Mouse (Mus musculus) kidney, postnatal 25 days (tissue): Measurements from ENCODE around the gene Gm49354.
A peak's percentile ranks its signal among the peaks of the same experiment; 100 is the strongest.
"Not testable (repeated sequence)": the region's sequence is repeated elsewhere in the genome, so short reads cannot be mapped to it uniquely, and the experiment has no call there.

Experiments
- DNase-seq, 2 experiments: peaks; one replicate each; pipeline ENCODE4 v3.0.0; 2021; ENCODE audit warnings: mixed read lengths in 2 of 2

Gm49354 gene

GRCm38 (mm10) chr13:59782145-59782544 lies at the start of gene Gm49354:
TSS of gene Gm49354 (minus strand) at chr13:59782245.
- no peak for DNase-seq

DNA sequence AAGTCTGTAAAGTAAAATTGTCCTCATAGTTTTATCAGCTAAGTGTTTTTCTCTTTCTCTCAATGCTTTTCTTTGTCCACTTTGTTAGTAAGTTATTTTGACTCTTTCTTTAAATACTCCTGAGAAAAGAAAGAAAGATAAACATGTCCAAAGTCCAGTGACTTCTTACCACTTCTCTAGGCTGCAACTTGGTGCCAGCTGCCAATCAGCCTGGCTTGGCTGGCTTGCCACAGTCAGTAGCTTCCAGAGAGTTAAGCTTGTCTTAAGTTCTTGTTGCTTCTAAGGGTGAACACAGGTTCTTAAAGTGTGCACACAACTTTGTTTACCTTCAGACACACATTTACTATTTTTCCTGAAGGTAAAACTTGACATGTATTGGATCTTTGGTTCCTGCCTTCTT lies 43.9 kb upstream of the Gm49354 start:
- peak; percentile 58 to 77 for DNase-seq

GRCm38 (mm10) chr13:59822507-59823462 lies 40.7 kb upstream of the Gm49354 start, which contains the start of gene Tut7:
TSS of gene Tut7 (minus strand) at chr13:59823147.
- peak; percentile 93 to 98 for DNase-seq

- DNase-seq = no peak
These were observed 38.8 kb upstream of the Gm49354 start for GRCm38 (mm10) chr13:59820836-59821235.

DNA sequence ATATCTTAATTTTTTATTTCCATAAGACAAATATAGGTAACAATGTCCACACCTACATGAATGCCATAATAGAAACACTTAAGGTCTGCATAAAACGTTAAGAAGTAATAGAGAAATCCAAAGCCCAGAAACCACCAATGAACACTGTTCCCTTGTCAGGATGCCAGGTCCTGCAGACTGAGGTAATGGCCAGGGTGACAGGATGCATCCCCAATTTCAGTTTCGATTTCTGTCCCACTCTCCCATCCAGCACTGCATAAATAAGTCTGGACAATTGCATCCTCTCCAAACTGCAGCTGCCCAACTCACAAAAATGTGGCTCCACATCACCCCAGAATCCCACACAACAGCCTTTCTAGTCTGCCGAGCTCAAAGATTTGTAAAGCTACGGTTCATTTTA lies 38.1 kb upstream of the Gm49354 start:
- peak in 1 of 2 experiments; percentile 56 for DNase-seq

GRCm38 (mm10) chr13:59817352-59817751 lies 35.3 kb upstream of the Gm49354 start:
- DNase-seq = no peak

GRCm38 (mm10) chr13:59814109-59814591 lies 32.1 kb upstream of the Gm49354 start:
- DNase-seq = no peak

DNA sequence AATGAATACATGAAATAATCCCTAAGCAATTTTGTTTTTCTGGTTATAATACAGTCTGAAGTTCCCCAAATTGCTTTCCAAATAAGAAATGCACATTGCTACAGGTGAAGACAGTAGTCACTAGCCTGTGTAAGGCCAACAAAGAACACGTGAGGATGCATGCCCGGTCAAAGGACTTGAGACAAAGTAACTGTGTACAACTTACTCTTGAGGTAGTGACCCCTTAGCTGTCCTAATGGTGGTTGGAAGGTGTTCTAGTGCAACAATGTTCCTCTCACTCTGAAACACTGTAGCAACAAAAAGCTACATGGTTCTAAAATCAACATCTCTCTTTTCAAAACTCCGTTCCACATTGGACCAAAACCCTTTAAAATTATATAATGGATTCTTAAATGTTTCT lies 29.5 kb upstream of the Gm49354 start:
- DNase-seq = no peak

DNA sequence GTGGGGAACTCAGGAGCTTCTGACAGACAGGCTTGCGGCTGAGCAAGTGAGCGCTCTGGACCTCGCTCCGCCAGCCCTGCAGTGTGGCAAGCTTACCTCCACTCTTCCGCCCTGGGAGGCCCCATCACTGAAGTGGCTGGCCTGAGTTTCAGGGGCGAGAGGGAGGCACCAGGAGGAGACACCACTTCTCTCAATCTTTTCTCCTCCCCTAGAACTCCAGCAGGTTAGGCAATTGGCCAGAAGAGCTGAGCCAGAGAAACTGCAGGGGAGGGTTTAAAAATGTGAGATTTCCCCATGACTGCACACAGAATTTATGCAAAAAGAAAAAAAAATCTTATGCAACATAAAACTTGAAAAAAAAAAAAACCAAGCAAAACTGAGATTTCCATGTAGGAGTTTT lies 19.0 kb upstream of the Gm49354 start:
- DNase-seq = peak; percentile 19 to 48

DNA sequence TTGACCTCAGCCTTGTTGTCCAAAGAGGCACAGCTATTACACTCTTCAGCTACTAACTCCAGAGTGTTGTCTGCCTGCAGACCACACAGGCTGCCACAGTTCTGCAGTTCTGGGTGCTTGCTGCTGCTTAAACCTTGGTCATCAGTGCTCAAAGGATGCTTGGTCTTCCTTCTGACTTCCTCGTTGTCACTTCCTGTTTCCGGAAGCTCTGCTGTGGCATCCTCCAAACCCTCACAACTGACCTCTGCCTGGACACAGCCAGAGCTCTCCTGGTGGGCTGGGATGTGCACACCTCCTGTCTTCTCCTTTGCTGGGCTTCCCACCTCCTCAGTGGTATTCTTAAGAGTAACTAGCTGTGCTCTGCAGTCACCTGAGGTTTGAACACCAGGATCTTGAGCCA lies 18.0 kb upstream of the Gm49354 start:
- DNase-seq = no peak

GRCm38 (mm10) chr13:59798306-59798705 lies 16.3 kb upstream of the Gm49354 start:
- no peak for DNase-seq

DNA sequence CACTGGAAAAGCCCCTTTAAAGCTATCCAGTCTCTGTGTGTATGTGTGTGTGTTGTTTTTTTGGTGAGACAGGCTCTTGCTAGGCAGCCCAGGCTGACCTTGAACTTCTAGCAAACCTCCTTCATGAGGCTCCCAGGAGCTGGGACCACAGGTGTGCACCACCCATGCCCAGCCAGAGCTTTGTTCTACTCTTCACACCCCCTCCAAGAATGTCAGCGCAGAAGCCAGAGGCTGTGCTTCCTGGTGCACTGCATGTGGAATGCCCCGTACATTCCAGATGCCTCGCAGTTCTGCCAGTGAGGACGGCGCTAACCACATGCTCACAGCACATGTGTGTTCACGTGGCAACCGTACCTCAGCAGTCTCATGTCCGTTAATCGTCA lies 14.4 kb upstream of the Gm49354 start:
- DNase-seq = no peak

DNA sequence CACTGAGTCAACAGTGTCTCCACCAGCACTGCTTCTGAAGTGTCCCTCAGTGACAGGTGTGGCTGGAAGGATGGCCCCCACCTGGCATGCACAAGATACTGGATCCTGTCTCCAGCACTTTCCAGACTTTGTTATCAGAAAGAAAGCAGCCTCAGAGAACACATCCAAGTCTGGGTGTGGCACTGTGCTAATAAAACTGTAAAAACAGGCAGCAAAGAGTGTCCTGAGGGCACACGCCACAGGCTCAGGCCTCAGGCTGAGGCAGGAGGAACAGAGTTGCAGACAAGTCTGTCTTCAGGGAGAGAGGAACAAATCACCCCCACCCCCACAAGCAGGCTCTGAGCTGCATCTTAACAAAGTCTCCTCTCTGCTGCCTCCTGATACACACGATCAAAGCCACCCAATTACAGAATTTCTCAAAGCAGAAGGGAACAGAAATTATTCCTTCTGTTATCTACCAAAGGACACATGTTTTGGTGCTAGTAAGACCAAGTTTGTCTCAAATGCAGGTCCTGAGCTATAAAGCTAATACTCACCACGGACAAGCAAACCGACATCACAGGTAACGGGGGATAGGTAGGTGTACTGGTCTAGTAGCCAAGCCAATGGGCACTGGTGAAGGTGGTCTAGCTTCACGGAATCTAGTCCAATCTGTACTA lies 13.9 kb upstream of the Gm49354 start:
- DNase-seq = no peak

DNA sequence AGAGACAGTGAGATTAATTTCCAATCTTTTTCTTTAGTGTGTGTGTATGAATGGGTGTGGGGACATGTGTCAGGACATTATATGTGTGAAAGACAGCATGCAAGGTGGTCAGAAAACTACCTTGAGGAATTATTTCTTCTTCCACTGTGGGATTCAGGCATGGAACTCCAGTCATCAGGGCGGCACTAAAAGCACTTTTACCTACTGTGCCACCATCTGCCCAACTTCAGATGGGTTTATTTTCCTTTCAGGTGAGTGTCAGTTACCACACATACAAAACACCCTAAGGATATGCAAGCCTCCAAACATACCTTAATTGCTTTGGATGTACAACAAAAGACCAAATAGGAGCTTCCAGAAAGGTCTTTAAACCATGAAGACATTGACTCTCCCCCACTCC lies 12.7 kb upstream of the Gm49354 start:
- DNase-seq = no peak

GRCm38 (mm10) chr13:59779744-59780264 lies 2.2 kb downstream of the Gm49354 start:
- not testable (repeated sequence) for DNase-seq

DNA sequence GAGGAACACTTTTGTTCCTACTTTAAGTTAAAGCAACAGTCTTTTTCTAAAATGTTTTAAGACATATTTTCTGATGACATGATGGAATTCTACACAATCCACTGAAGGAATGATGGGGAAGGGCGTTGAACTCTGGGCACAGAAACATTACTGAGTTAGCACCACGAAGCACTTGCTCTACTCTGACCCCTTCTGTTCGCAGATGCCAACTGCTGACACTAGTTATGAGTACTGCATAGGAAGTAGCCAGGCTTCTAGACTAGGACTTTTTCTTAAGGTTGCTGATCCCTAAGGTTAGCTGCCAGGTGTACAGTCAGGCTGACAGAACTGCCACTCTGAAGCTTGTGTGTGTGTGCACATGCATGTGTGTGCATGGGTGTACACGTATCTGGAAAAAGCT lies 2.8 kb downstream of the Gm49354 start:
- DNase-seq = peak in 1 of 2 experiments; percentile 25

- DNase-seq = no peak
These were observed 6.9 kb downstream of the Gm49354 start for GRCm38 (mm10) chr13:59775168-59775567.

GRCm38 (mm10) chr13:59771257-59771656 lies 10.8 kb downstream of the Gm49354 start:
- peak; percentile 85 to 88 for DNase-seq

DNA sequence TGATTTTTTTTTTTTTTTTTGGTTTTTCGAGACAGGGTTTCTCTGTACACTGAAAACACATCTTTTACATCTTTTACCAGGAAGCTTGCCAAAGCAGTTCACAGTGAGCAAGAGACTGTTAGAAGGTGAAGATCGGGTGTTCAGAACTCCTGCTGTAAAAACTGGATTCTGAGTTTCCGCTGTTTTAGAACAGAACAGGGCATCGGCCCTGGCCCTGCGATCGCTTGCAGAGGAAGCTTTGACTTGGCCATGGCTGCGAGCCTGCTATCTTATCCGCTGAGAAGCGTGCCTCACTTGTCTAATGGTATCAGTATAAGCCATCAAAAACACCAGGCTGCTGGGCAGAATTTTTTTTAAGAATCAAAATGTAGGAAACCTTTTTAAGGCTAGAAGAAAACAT lies 11.2 kb downstream of the Gm49354 start:
- peak in 1 of 2 experiments; percentile 43 for DNase-seq

DNA sequence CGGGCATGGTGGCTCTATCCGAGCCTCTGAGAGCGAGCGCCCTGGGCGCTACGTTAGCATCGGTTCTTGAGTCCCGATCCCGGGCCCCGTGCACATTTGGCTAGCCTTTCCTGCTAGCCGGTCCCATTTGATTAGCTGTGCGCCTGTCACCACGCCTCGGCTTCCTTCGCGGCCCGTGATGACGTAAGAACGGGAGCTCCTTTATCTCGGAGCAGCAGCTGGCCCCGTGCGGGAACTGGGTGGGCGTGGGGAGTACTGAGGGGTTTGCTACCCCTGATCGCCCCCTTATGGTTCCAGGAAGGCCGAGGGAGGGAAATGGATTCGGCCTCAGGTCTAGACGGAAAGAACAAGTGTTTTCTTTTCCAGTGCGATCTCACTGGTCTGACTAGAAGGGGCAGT lies 11.9 kb downstream of the Gm49354 start:
- DNase-seq = peak; percentile 81 to 92

DNA sequence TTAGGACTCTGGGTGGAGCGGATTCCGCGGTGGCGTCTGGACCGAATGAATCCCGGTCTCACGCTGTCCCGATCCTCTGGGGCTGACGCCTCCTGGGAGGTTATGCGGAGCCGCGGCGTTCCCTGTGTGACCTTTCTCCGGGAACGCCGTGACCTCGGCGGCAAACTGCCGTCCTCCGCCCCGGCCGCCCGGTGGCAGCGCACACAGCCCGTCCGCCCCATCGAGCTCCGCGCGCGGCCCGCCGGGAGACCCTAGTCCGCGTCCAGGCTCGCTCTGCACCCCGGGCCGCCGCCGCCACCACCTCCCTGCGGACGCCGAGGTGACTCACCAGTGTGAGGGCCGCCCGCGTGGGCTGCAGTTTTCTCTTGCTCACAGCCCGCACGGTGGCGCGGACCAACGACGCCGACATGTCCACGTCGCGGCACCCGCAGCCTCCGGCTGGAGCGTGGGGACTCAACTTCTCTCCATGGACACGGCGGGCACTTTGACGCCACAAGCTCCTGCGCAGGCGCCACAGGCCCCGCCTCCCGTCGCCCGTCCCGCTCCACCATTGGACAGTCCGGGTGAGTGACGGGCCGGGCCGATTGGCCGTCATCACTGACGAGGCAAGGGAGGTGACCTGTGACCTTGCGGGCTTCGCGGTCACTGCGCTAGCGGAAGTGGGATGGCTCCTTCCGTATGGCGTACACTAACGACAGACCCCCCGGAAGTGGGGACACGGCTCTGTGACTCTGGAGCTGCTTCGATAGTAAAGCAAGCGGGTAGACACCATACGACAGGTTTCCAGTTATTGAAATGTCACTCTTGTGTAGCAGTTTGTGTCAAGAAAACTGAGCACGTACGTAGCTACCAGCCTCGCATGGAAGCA lies 12.5 kb downstream of the Gm49354 start, which contains the start of gene Isca1:
TSS of gene Isca1 (minus strand) at position 515 of the 868 bp plus-strand sequence.
- peak; percentile 98 to 99 for DNase-seq

- DNase-seq = no peak
These were observed 13.5 kb downstream of the Gm49354 start for GRCm38 (mm10) chr13:59768531-59768930.
